Mouse (Mus musculus) left cerebral cortex, adult 9 months (tissue): ENCODE measurements at regions not wholly inside any gene's neighbourhood (a gene's known extent, or its start where the extent isn't known, plus 50 kb on each side); places are given as distances from the start of the nearest gene placed in this dataset.
A peak's percentile ranks its signal among the peaks of the same experiment; 100 is the strongest.

Source experiments
- DNase-seq, 2 experiments: peaks; one replicate each; pipeline ENCODE4 v3.0.0; 2022; ENCODE audit warnings: low spot score in 2 of 2

- DNase-seq: no peak
Measured at GRCm38 (mm10) chr6:82860485-82860884, 79.1 kb downstream of the Sema4f start.

- DNase-seq: no peak
Measured at GRCm38 (mm10) chr6:82856218-82856617, 82.0 kb upstream of the Hk2 start.

GRCm38 (mm10) chr6:82855401-82855800, 81.1 kb upstream of the Hk2 start:
- DNase-seq: no peak

DNA sequence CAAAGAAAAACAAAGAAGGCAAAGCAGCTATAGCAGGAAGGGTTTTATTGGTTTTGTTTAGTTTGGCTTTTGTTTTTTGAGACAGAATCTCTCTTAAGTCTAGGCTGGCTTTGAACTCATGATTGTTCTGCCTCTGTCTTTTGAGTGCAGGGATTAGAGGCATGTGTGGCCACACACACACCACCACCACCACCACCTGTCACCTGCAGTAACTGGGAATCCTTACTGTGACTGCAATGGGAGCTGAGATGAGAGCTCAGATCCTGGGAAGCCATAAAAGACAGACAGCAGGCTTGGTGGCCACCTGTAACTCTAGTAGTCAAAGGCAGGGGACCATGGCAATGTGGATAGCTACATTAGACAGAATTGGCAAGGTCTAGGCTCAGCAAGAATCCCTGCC, 80.5 kb upstream of the Hk2 start:
- DNase-seq: no peak

DNA sequence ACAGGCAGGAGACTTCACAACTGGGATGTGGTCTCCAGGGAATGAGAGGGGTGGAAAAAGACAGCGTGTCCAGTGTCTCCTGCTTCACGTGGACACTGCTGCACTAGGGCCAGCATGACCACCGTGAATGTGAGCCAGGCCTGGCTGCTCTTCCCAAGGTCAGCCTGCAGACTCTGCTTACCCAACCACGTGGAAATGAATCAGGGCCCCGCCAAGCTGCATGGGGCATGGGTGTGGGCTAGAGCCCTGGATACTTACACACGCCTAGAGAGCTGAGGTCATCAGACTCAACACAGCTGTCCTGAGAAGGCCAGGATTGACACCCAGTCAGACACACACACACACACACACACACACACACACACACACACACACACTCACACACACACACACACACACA, 80.1 kb upstream of the Hk2 start:
- no peak for DNase-seq

GRCm38 (mm10) chr6:82853076-82853475, 78.8 kb upstream of the Hk2 start:
- DNase-seq: no peak

DNA sequence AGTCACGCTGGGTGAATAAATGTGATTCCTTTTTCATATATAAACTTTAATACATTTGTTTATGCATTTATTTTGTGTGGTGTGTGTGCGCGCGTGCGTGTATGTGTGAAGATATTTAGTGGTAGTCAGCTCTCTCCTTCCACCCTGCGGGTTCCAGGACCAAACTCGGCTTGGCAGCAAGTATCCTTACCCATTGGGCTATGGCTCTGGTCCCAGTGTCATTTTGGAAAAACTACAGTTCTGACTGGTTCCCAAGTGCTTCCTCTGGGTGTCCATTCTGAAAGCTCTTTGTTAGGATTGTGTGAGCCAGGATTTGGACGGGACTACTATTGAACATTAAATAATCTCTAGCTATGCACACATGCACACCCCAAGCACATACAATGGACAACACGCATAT, 76.3 kb upstream of the Hk2 start:
- DNase-seq: no peak

GRCm38 (mm10) chr6:82847598-82847997, 73.3 kb upstream of the Hk2 start:
- DNase-seq: peak; percentile 13 to 46

GRCm38 (mm10) chr6:82846587-82847150, 72.4 kb upstream of the Hk2 start:
- no peak for DNase-seq

DNA sequence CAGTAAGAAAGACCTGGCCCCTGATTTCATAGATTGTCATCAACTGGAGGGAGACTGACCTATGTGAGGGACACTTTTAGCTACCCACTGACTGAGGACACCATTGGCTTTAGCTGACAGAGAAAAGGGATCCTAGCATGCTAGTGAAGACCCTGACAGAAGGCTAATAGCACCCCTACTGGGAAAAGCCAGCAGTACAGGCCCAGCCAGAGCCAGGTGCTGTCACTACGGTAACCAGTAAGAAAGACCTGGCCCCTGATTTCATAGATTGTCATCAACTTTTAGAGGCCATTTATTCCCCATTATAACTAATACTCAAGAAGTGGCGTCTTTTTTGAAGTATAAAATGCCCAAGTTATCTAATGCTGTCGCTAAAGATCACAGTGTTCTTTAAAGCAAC, 70.2 kb upstream of the Hk2 start:
- DNase-seq: no peak

GRCm38 (mm10) chr6:82843881-82844280, 69.6 kb upstream of the Hk2 start:
- no peak for DNase-seq

DNA sequence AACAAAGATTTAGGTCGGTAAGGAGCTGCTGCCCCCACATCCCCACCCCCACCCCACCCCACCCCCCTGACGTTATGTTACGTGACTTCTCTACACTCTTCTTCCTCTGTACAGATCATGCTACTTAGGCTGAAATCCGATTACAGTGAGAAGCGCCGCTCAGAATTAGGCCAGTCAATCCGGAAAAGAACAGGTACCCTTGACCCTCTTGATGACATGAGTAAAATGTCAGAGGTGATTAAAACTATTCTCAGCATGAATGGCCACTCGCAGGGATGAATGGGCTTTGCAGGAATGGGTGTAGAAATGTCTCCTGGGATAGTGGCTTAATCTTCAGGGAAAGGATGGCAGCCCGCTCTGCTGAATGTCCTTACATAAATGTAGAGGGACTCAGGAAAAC, 63.0 kb upstream of the Hk2 start:
- no peak for DNase-seq

DNA sequence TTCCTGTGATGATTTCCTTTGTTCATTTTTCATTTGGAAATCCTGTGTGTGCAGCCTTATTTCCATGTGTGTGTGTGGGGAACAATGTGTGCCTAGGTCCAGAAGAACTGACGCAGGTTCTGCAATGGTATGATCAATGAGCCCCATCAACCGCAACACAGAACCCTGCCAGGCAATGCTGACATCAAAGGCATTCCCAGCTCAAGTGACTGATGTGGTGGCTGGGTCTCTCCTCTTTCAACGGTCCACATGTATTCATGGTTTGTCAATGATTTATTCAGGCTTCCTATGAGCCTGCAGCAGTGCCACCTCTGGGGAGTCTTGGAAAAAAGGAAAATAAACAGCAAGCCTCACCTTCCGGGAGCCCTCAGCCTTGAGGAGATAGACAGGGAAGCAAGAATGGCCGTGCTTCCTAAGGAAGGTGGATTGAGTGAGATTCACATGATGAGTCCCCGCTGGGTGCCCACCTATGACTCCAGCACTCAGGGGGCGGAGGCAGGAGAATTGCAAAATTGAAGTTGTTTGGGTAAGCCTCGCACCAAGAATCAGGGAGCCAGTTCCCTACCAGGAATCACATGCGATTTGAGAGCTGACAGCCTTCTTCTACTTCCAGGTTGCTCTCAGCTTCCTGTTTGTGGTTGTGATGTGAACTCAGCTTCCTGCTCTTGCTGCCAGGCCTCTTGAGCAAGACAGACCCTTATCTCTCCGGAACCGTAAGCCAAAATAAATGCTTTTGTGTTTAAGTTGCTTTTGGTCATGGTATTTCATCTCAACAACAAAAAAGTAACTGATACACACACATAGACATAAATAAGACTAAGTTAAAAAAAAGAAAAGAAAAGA, 61.2 kb upstream of the Hk2 start:
- no peak for DNase-seq

- no peak for DNase-seq
Measured at GRCm38 (mm10) chr6:82833867-82834266, 59.6 kb upstream of the Hk2 start.

GRCm38 (mm10) chr6:82831211-82831610, 57.0 kb upstream of the Hk2 start:
- DNase-seq: no peak

DNA sequence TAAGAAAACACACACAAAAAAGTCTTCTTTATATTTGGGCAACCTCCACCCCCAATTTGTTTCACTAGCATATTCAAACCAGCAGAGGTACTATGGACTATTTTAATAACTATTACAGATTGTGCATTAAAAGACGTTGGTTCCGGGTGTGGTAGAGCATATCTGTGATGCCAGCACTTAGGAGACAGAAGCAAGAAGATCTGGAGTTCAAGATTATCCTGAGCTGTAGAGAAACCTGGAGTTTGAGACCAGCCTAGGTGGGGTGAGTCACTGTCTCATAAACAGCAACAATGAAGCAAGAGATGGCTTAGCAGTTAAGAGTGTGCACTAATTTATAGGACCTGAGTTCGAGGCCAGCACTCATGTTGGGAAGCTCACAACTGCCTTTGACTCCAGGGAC, 50.4 kb upstream of the Hk2 start:
- DNase-seq: no peak

- DNase-seq: no peak
Measured at GRCm38 (mm10) chr6:82824240-82824639, 50.0 kb upstream of the Hk2 start.
